Mouse (Mus musculus): ENCODE measurements around the gene Abat.
A peak's percentile ranks its signal among the peaks of the same experiment; 100 is the strongest.

Gene Abat

GRCm38 (mm10) chr16:8513236-8513906 is at the start of gene Abat:
Gene Abat (plus strand): TSS chr16:8513429.
- DNase-seq (ENCODE audit: low spot score in 2 of 2): peak; percentile 98

GRCm38 (mm10) chr16:8470132-8470531 is 43.1 kb upstream of the Abat start:
- no peak for DNase-seq (ENCODE audit: low spot score in 2 of 2)

- DNase-seq (ENCODE audit: low spot score in 2 of 2): peak; percentile 94
These were observed 42.4 kb upstream of the Abat start, which contains the start of gene Mettl22 for GRCm38 (mm10) chr16:8470603-8471481. Gene Mettl22 (plus strand): TSS chr16:8470788.

GRCm38 (mm10) chr16:8487396-8488005 is 25.7 kb upstream of the Abat start:
- no peak for DNase-seq (ENCODE audit: low spot score in 2 of 2)

GRCm38 (mm10) chr16:8489340-8489739 is 23.9 kb upstream of the Abat start:
- peak in 1 of 2 experiments; percentile 48 for DNase-seq (ENCODE audit: low spot score in 2 of 2)

- no peak for DNase-seq (ENCODE audit: low spot score in 2 of 2)
These were observed 21.3 kb upstream of the Abat start for GRCm38 (mm10) chr16:8491743-8492490.

- peak; percentile 60 to 75 for DNase-seq (ENCODE audit: low spot score in 2 of 2)
These were observed 19.0 kb upstream of the Abat start for GRCm38 (mm10) chr16:8494268-8494667.

- DNase-seq (ENCODE audit: low spot score in 2 of 2): no peak
These were observed 16.3 kb upstream of the Abat start for GRCm38 (mm10) chr16:8496967-8497366.

GRCm38 (mm10) chr16:8504271-8504670 is 9.0 kb upstream of the Abat start:
- DNase-seq (ENCODE audit: low spot score in 2 of 2): no peak

GRCm38 (mm10) chr16:8509894-8510293 is 3.3 kb upstream of the Abat start:
- DNase-seq (ENCODE audit: low spot score in 2 of 2): no peak

GRCm38 (mm10) chr16:8512830-8513229 is 399 bp upstream of the Abat start:
- no peak for DNase-seq (ENCODE audit: low spot score in 2 of 2)

- DNase-seq (ENCODE audit: low spot score in 2 of 2): peak; percentile 56 to 60
These were observed 951 bp downstream of the Abat start for GRCm38 (mm10) chr16:8514180-8514579.

GRCm38 (mm10) chr16:8520525-8520924 is 7.3 kb downstream of the Abat start:
- no peak for DNase-seq (ENCODE audit: low spot score in 2 of 2)

GRCm38 (mm10) chr16:8521322-8521721 is 8.1 kb downstream of the Abat start:
- no peak for DNase-seq (ENCODE audit: low spot score in 2 of 2)

GRCm38 (mm10) chr16:8523480-8524144 is 10.4 kb downstream of the Abat start:
- peak; percentile 85 to 88 for DNase-seq (ENCODE audit: low spot score in 2 of 2)

- no peak for DNase-seq (ENCODE audit: low spot score in 2 of 2)
These were observed 11.1 kb downstream of the Abat start for GRCm38 (mm10) chr16:8524163-8524847.

GRCm38 (mm10) chr16:8525293-8525692 is 12.1 kb downstream of the Abat start:
- DNase-seq (ENCODE audit: low spot score in 2 of 2): no peak

GRCm38 (mm10) chr16:8525877-8526276 is 12.6 kb downstream of the Abat start:
- DNase-seq (ENCODE audit: low spot score in 2 of 2): no peak

- DNase-seq (ENCODE audit: low spot score in 2 of 2): no peak
These were observed 16.2 kb downstream of the Abat start for GRCm38 (mm10) chr16:8529389-8529788.

- DNase-seq (ENCODE audit: low spot score in 2 of 2): no peak
These were observed 16.8 kb downstream of the Abat start for GRCm38 (mm10) chr16:8530018-8530417.

GRCm38 (mm10) chr16:8532461-8532860 is 19.2 kb downstream of the Abat start:
- no peak for DNase-seq (ENCODE audit: low spot score in 2 of 2)

Measured in right cerebral cortex, postnatal 10 days (tissue).